Mouse (Mus musculus): ENCODE measurements around the gene Blm. TPM values are rescaled to one million over a fixed set of nuclear protein-coding genes. Genes with fewer than 3 reads are reported as not detected.

The Blm gene
- polyA plus RNA-seq (2012; rRNA removed): 12.1 and 19.8 TPM in 2 replicates
- polyA plus RNA-seq (2014; fragmentation: Nextera tagmentation; extraction: Ambion mirVana): 24.8 and 28.1 TPM in 2 replicates

GRCm38 (mm10) chr7:80535009-80535744, at the start of gene Blm:
Gene Blm (minus strand): TSS chr7:80535119.
- peak within 1 kb of the TSS; percentile 97 for H3K27ac ChIP-seq
- DNase-seq (ENCODE audit: low read depth in 3 of 3, low spot score in 3 of 3) (peak; percentile 97 to 98 (median 97)), ATAC-seq (ENCODE audit: insufficient read depth) (peak; percentile 97)
- H3K36me3 ChIP-seq (replicated peaks; ENCODE audit: control insufficient read depth, insufficient read depth, low read depth): no peaks in the 10 kb centered on the region; the same call in 1 of the 2 replicates
- H3K27me3 ChIP-seq (ENCODE audit: control insufficient read depth, insufficient read depth, low read length): no peaks in the 10 kb centered on the region
- peak within 1 kb of the TSS; percentile 87 to 94 for H3K4me3 ChIP-seq (ENCODE audit: insufficient read depth in 1 of 2, low read depth in 2 of 2, low read length in 2 of 2)
- H3K4me2 ChIP-seq (ENCODE audit: low read depth): peak within 1 kb of the TSS; percentile 87
- peaks cover 40% of the 10 kb centered on the region in 2 experiments for H3K4me1 ChIP-seq (replicated peaks; ENCODE audit: control insufficient read depth in 2 of 2, insufficient read depth in 2 of 2, low read length in 1 of 2)
- TF ChIP-seq EP300 (IDR thresholded peaks at IDR 0.05; ENCODE audit: low read depth) (0 out of 2 replicates have a peak, but pooled peaks have one; percentile 9), CTCF (IDR thresholded peaks at IDR 0.05; ENCODE audit: low read depth) (no peak)
- under 1% methylated on average over 43 of the region's 43 CpGs for WGBS (ENCODE audit: insufficient replicate concordance)
- peak within 1 kb of the TSS; percentile 97 for H3K9ac ChIP-seq (replicated peaks)
- no peaks in the 10 kb centered on the region for H3K9me3 ChIP-seq (ENCODE audit: control insufficient read depth, low read length)

DNA sequence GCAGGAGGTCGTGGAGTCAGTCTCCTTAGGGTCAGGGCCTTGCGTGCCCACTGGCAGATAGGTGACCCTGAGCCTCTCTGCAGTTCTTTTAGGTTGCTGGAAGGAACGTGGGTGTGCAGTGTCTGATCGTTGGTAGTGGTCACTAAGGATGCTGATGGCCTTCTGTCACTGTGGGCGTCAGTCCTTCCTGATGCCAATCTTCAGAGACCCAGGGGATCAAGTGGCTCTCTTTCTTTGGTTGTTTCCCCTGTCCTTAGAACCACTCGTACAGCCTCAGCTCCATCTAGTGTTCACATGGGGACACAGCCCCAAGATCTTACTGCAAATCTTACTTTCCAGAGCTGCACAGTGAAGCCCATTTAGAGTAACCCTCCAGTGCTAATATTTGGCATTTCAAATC, 49.1 kb upstream of the Blm start:
- Histone ChIP-seq H3K4me3 (ENCODE audit: insufficient read depth in 1 of 2, low read depth in 2 of 2, low read length in 2 of 2) (no peak overlapping the region), H3K36me3 (replicated peaks; ENCODE audit: control insufficient read depth, insufficient read depth, low read depth) (no peaks in the 10 kb centered on the region), H3K9ac (replicated peaks) (no peak overlapping the region), H3K27me3 (ENCODE audit: control insufficient read depth, insufficient read depth, low read length) (no peaks in the 10 kb centered on the region), H3K4me1 (replicated peaks; ENCODE audit: control insufficient read depth in 2 of 2, insufficient read depth in 2 of 2, low read length in 1 of 2) (peaks cover 0 to 8% of the 10 kb centered on the region in 2 experiments; a peak in 2 of 4 replicates), H3K27ac (no peak overlapping the region), H3K9me3 (ENCODE audit: control insufficient read depth, low read length) (no peaks in the 10 kb centered on the region), H3K4me2 (ENCODE audit: low read depth) (no peak overlapping the region)
- 23% methylated on average over 6 of the region's 6 CpGs for WGBS (ENCODE audit: insufficient replicate concordance)
- peak in 2 of 3 experiments; percentile 12 to 23 for DNase-seq (ENCODE audit: low read depth in 3 of 3, low spot score in 3 of 3)
- no peak for ATAC-seq (ENCODE audit: insufficient read depth)
- TF ChIP-seq CTCF (IDR thresholded peaks at IDR 0.05; ENCODE audit: low read depth): peak; percentile 78
- TF ChIP-seq EP300 (IDR thresholded peaks at IDR 0.05; ENCODE audit: low read depth): no peak

GRCm38 (mm10) chr7:80582821-80583451, 48.0 kb upstream of the Blm start:
- 9% methylated on average over 20 of the region's 20 CpGs for WGBS (ENCODE audit: insufficient replicate concordance)

DNA sequence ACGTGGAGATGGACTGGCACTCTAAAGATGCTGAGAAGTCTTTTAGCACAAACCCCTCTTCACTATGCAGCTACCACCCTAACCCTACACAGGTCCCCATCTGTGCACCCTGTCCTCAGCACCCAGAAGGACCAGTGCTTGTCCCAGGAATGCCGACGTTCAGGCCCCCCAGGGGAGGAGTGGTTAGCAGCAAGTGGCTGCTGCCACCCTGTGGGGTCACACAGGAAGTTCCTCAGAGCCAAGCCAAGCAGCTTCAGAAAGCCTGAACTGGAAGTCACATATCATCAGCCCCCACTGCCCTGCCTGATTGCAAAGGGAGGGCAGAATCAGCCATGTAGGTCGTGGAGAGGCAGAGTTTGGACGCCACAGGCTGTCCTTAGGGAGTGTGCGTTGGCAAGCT, 45.4 kb upstream of the Blm start:
- H3K4me1 ChIP-seq (replicated peaks; ENCODE audit: control insufficient read depth in 2 of 2, insufficient read depth in 2 of 2, low read length in 1 of 2): peaks cover 0 to 10% of the 10 kb centered on the region in 2 experiments; a peak in 2 of 4 replicates
- no peaks in the 10 kb centered on the region for H3K27me3 ChIP-seq (ENCODE audit: control insufficient read depth, insufficient read depth, low read length)
- WGBS (ENCODE audit: insufficient replicate concordance): 27% methylated on average over 6 of the region's 6 CpGs
- H3K27ac ChIP-seq: no peak overlapping the region
- H3K9ac ChIP-seq (replicated peaks): no peak overlapping the region
- H3K9me3 ChIP-seq (ENCODE audit: control insufficient read depth, low read length): no peaks in the 10 kb centered on the region
- H3K36me3 ChIP-seq (replicated peaks; ENCODE audit: control insufficient read depth, insufficient read depth, low read depth): no peaks in the 10 kb centered on the region
- peak; percentile 79 for TF ChIP-seq CTCF (IDR thresholded peaks at IDR 0.05; ENCODE audit: low read depth)
- no peak for TF ChIP-seq EP300 (IDR thresholded peaks at IDR 0.05; ENCODE audit: low read depth)
- no peak for ATAC-seq (ENCODE audit: insufficient read depth)
- no peak for DNase-seq (ENCODE audit: low read depth in 3 of 3, low spot score in 3 of 3)
- H3K4me3 ChIP-seq (ENCODE audit: insufficient read depth in 1 of 2, low read depth in 2 of 2, low read length in 2 of 2): no peak overlapping the region
- no peak overlapping the region for H3K4me2 ChIP-seq (ENCODE audit: low read depth)

More at GRCm38 (mm10) chr7:80582821-80583451, 48.0 kb upstream of the Blm start:
- no peaks in the 10 kb centered on the region for H3K36me3 ChIP-seq (replicated peaks; ENCODE audit: control insufficient read depth, insufficient read depth, low read depth)
- no peak overlapping the region for H3K4me3 ChIP-seq (ENCODE audit: insufficient read depth in 1 of 2, low read depth in 2 of 2, low read length in 2 of 2)
- no peaks in the 10 kb centered on the region for H3K9me3 ChIP-seq (ENCODE audit: control insufficient read depth, low read length)
- H3K27ac ChIP-seq: no peak overlapping the region
- H3K4me2 ChIP-seq (ENCODE audit: low read depth): peak overlapping the region; percentile 23
- no peak for DNase-seq (ENCODE audit: low read depth in 3 of 3, low spot score in 3 of 3)
- TF ChIP-seq EP300 (IDR thresholded peaks at IDR 0.05; ENCODE audit: low read depth): no peak
- TF ChIP-seq CTCF (IDR thresholded peaks at IDR 0.05; ENCODE audit: low read depth): no peak
- no peak overlapping the region for H3K9ac ChIP-seq (replicated peaks)
- ATAC-seq (ENCODE audit: insufficient read depth): no peak
- no peaks in the 10 kb centered on the region for H3K27me3 ChIP-seq (ENCODE audit: control insufficient read depth, insufficient read depth, low read length)
- peaks cover 0 to 8% of the 10 kb centered on the region in 2 experiments; a peak in 2 of 4 replicates for H3K4me1 ChIP-seq (replicated peaks; ENCODE audit: control insufficient read depth in 2 of 2, insufficient read depth in 2 of 2, low read length in 1 of 2)
